Mouse (Mus musculus): ENCODE results near the gene Ksr1. TPM values are rescaled to one million over a fixed set of nuclear protein-coding genes. Genes with fewer than 3 reads are reported as not detected.

The Ksr1 gene
- polyA plus RNA-seq, 1 experiment from 2014 or later, result 3.8 TPM

DNA sequence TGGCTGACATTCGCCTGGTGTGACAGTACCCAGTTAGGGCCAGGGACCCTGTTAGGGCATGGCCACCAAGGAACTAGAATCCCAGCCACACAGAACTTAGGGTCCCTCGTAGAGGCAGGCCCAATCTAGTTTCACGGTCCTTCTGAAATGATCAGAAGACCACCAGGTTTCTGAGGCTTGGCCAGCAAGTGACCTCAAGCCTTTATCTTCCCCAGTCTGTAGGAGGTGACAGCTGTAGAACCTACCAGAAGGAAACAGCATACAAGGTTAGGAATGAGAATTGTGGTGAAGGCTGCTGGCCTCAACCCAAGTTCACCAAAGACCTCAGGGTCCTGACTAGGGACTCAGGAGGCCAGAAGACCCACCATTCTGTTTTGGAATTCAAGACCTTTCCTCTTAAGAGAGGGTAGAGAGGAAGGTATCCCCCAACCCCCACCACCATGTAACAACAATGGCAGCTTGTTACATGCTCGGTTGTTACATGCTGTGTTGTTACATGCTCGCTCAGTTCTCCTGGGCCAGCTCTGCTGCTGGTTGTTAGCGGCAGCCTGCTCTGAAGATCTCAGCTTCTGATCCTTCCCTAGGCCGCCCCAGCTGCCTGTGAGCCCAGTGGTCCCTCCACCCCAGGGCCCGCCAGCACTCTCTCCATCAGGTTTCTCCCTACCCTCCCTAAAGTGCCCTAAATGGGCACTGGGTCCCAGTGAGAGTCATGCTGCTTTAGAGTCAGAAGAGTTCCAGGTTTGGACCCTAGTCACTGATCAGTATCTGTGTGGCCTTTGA, 169.3 kb downstream of the Ksr1 start:
- Histone ChIP-seq H3K4me1 (ENCODE audit: insufficient read depth, low read length) (0 out of 2 replicates have a peak, but pooled peaks cover 8% of the 10 kb centered on the region), H3K4me3 (ENCODE audit: low read length) (no peak overlapping the region), H3K4me2 (replicated peaks; ENCODE audit: low read depth, low read length) (no peak overlapping the region), H3K27me3 (ENCODE audit: insufficient read depth, low read length) (no peaks in the 10 kb centered on the region), H3K27ac (ENCODE audit: low read length) (no peak overlapping the region), H3K36me3 (ENCODE audit: insufficient read depth, low read length) (no peaks in the 10 kb centered on the region), H3K9me3 (ENCODE audit: low read length) (no peaks in the 10 kb centered on the region), H3K9ac (replicated peaks; ENCODE audit: low read length) (no peak overlapping the region)
- ATAC-seq (ENCODE audit: low FRiP score, low TSS enrichment), result no peak
- 83% methylated on average over 8 of the region's 8 CpGs for WGBS

DNA sequence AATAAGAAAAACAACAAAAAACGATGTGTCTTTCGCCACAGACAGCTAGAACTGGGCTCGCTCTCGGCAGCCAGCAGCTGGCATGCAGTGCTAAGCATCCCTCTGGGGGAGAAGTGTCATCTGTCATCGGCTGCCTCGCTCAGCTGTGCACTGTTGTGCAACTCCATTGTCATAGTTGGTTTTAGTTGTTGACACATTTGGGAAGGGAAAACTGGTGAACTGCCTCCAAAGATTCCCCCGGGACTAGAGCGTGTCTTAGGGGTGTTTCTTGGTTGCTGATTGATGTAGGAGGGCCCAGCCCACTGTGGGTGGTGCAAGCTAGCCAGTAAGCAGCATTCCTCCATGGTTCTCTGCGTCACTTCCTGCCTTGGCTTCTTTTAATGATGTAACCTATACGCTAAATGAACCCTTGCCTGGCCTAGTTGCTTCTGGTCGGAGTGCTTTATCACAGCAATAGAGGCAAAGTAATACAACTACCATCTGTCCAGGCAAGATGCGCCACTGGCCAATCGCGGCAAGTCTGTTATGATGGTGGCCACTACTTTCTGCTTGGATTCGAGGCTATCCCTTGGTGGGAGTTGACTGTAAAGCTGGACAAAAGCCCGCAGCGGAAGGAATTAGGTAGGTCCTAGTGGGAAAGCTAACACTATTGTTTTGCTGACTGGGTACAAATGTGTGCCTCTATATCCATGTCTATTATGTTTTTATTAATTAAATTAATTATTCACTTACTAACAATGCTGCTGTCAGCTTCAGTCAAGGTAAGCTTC, 172.6 kb downstream of the Ksr1 start:
- no peaks in the 10 kb centered on the region for H3K27me3 ChIP-seq (ENCODE audit: insufficient read depth, low read length)
- ATAC-seq (ENCODE audit: low FRiP score, low TSS enrichment), result no peak
- H3K9me3 ChIP-seq (ENCODE audit: low read length), result no peaks in the 10 kb centered on the region
- H3K4me1 ChIP-seq (ENCODE audit: insufficient read depth, low read length), result 0 out of 2 replicates have a peak, but pooled peaks cover 8% of the 10 kb centered on the region
- no peak overlapping the region for H3K4me3 ChIP-seq (ENCODE audit: low read length)
- WGBS, result 63% methylated on average over 17 of the region's 17 CpGs
- no peak overlapping the region for H3K4me2 ChIP-seq (replicated peaks; ENCODE audit: low read depth, low read length)
- no peaks in the 10 kb centered on the region for H3K36me3 ChIP-seq (ENCODE audit: insufficient read depth, low read length)
- no peak overlapping the region for H3K9ac ChIP-seq (replicated peaks; ENCODE audit: low read length)
- H3K27ac ChIP-seq (ENCODE audit: low read length), result no peak overlapping the region

DNA sequence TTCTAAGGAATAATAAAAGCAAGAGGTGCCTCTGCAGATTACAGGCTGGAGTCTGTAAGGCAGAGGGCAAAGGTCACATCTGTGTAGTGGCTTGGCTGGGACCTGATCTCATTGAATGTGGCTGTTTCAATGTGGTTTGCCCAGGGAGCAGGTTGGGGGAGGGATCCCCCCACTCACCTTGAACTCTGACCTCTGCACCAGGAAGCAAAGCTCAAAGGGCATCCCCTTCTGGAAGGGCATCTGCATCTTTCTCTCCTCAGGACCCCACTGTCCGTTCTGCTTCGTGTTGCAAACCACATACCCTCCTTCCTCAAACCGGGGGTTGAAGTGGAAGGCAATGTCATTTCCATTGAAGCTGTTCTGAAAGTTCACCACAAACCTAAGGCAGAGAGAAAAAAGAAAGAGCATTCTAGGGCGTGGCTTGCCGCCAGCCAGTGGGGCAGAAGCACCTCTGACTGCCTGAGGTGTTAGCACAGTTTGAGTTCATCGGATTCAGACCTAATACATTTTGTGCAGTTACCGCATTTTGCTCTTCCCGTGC, 173.3 kb downstream of the Ksr1 start:
- no peak overlapping the region for H3K27ac ChIP-seq (ENCODE audit: low read length)
- ATAC-seq (ENCODE audit: low FRiP score, low TSS enrichment), result no peak
- no peak overlapping the region for H3K4me3 ChIP-seq (ENCODE audit: low read length)
- H3K9me3 ChIP-seq (ENCODE audit: low read length), result no peaks in the 10 kb centered on the region
- no peak overlapping the region for H3K4me2 ChIP-seq (replicated peaks; ENCODE audit: low read depth, low read length)
- H3K36me3 ChIP-seq (ENCODE audit: insufficient read depth, low read length), result no peaks in the 10 kb centered on the region
- H3K4me1 ChIP-seq (ENCODE audit: insufficient read depth, low read length), result 0 out of 2 replicates have a peak, but pooled peaks cover 8% of the 10 kb centered on the region
- 59% methylated on average over 8 of the region's 8 CpGs for WGBS
- no peaks in the 10 kb centered on the region for H3K27me3 ChIP-seq (ENCODE audit: insufficient read depth, low read length)
- no peak overlapping the region for H3K9ac ChIP-seq (replicated peaks; ENCODE audit: low read length)

DNA sequence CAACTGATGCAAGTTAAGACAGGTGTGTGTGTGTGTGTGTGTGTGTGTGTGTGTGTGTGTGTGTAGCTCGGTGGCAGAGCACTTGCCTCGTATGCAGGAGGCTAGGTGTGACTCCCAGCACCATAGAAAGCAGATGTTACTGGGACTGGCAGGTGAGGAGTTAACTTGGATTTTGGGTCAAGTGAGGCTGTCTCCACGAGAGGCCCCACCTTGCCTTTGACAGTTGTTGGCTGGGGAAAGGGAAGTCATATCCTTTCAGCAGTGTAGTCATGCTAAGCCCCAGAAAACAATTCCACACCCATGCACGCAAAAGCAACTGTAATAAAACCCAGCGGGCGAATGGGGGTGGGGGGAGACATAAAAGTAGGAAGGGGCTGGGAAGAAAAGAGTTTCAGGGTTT, 173.9 kb downstream of the Ksr1 start:
- no peak overlapping the region for H3K27ac ChIP-seq (ENCODE audit: low read length)
- H3K27me3 ChIP-seq (ENCODE audit: insufficient read depth, low read length), result no peaks in the 10 kb centered on the region
- H3K4me1 ChIP-seq (ENCODE audit: insufficient read depth, low read length), result 0 out of 2 replicates have a peak, but pooled peaks cover 8% of the 10 kb centered on the region
- no peak for ATAC-seq (ENCODE audit: low FRiP score, low TSS enrichment)
- H3K4me3 ChIP-seq (ENCODE audit: low read length), result no peak overlapping the region
- H3K4me2 ChIP-seq (replicated peaks; ENCODE audit: low read depth, low read length), result no peak overlapping the region
- H3K9me3 ChIP-seq (ENCODE audit: low read length), result no peaks in the 10 kb centered on the region
- 30% methylated on average over 6 of the region's 6 CpGs for WGBS
- no peaks in the 10 kb centered on the region for H3K36me3 ChIP-seq (ENCODE audit: insufficient read depth, low read length)
- H3K9ac ChIP-seq (replicated peaks; ENCODE audit: low read length), result no peak overlapping the region

DNA sequence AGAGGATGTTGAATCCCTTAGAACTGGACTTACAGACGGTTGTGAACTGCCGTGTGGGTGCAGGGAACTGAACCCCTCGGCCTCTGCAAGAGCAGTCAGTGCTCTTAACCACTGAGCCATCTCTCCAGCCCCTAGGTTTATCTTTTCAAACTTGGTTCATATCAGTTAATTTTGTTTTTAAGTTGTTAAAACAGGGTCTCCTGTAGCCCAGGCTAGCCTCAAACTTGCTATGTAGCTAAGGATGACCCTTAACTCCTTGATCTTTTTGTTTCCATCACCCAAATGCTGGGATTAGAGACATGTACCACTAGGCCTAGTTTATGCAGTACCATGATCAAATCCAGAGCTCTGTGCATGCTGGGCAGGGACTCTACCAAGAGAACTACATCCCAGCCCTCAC, 174.5 kb downstream of the Ksr1 start:
- WGBS, result 94% methylated on average over 3 of the region's 3 CpGs
- Histone ChIP-seq H3K27me3 (ENCODE audit: insufficient read depth, low read length) (no peaks in the 10 kb centered on the region), H3K27ac (ENCODE audit: low read length) (no peak overlapping the region), H3K9ac (replicated peaks; ENCODE audit: low read length) (no peak overlapping the region), H3K36me3 (ENCODE audit: insufficient read depth, low read length) (no peaks in the 10 kb centered on the region), H3K4me2 (replicated peaks; ENCODE audit: low read depth, low read length) (no peak overlapping the region), H3K4me1 (ENCODE audit: insufficient read depth, low read length) (0 out of 2 replicates have a peak, but pooled peaks cover 8% of the 10 kb centered on the region), H3K9me3 (ENCODE audit: low read length) (no peaks in the 10 kb centered on the region), H3K4me3 (ENCODE audit: low read length) (no peak overlapping the region)
- ATAC-seq (ENCODE audit: low FRiP score, low TSS enrichment), result no peak

DNA sequence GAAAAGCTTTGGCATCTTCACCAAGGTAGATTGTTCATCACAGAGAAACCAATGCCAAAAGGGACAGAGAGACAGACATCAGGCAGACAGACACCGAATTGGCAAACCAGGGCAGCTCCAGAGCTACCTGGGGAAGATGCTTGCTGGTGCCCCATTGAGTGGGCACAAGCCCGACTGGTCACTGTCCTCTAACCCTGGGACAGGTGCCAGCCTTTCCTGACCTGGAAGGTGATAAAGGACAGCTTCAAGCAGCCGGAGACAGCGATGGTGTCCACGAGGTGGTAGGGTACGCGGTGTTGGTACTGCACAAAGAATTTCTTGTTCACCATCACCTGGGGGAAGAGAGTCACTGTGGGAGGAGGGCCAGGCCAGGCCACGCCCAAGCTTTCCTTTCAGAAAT, 175.1 kb downstream of the Ksr1 start:
- H3K27ac ChIP-seq (ENCODE audit: low read length), result no peak overlapping the region
- H3K9ac ChIP-seq (replicated peaks; ENCODE audit: low read length), result no peak overlapping the region
- no peaks in the 10 kb centered on the region for H3K9me3 ChIP-seq (ENCODE audit: low read length)
- ATAC-seq (ENCODE audit: low FRiP score, low TSS enrichment), result no peak
- 88% methylated on average over 8 of the region's 8 CpGs for WGBS
- 0 out of 2 replicates have a peak, but pooled peaks cover 8% of the 10 kb centered on the region for H3K4me1 ChIP-seq (ENCODE audit: insufficient read depth, low read length)
- no peak overlapping the region for H3K4me2 ChIP-seq (replicated peaks; ENCODE audit: low read depth, low read length)
- no peaks in the 10 kb centered on the region for H3K36me3 ChIP-seq (ENCODE audit: insufficient read depth, low read length)
- no peak overlapping the region for H3K4me3 ChIP-seq (ENCODE audit: low read length)
- no peaks in the 10 kb centered on the region for H3K27me3 ChIP-seq (ENCODE audit: insufficient read depth, low read length)

DNA sequence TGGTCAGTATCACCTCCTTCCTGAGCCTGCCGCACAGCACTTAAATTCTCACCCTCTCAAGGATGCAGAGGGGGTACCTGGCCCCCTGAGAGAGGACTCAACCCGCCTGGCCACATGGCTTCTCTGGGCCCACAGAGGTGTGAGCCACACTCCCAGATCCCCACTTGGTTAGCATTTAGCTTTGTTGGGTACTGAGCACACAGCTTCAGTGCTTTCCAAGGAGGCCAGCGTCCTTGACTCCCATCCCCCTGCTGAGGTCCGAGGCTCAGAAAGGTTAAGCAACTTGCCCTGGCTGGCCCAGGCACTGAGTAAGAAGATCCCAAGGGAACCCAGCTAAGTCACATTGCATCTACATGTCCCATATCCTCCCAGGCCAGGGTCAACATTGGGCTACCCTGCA, 178.1 kb downstream of the Ksr1 start:
- Histone ChIP-seq H3K36me3 (ENCODE audit: insufficient read depth, low read length) (no peaks in the 10 kb centered on the region), H3K4me2 (replicated peaks; ENCODE audit: low read depth, low read length) (no peak overlapping the region), H3K27ac (ENCODE audit: low read length) (no peak overlapping the region), H3K4me1 (ENCODE audit: insufficient read depth, low read length) (0 out of 2 replicates have a peak, but pooled peaks cover 4% of the 10 kb centered on the region), H3K9me3 (ENCODE audit: low read length) (no peaks in the 10 kb centered on the region), H3K4me3 (ENCODE audit: low read length) (no peak overlapping the region), H3K27me3 (ENCODE audit: insufficient read depth, low read length) (no peaks in the 10 kb centered on the region), H3K9ac (replicated peaks; ENCODE audit: low read length) (no peak overlapping the region)
- ATAC-seq (ENCODE audit: low FRiP score, low TSS enrichment), result no peak
- WGBS, result 74% methylated on average over 4 of the region's 4 CpGs

DNA sequence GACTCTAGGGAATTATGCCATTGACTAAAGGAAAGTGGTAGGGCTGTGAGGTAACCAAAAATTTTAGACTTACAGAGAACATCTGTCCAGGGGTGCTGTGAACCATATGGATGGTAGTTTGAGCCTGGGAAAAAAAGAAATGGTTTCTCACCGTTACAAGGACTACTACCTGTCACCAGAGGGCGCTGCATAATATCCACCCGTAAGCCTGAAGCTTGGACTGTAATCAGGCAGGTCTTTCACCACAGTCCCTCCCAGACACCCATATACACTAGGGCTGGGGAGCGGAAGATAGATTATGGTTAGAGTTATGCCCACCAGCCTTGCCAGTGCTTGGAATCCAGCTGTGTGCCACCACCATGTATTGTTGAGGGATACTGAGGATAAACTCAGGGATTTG, 178.8 kb downstream of the Ksr1 start:
- no peak overlapping the region for H3K27ac ChIP-seq (ENCODE audit: low read length)
- no peak overlapping the region for H3K9ac ChIP-seq (replicated peaks; ENCODE audit: low read length)
- no peak for ATAC-seq (ENCODE audit: low FRiP score, low TSS enrichment)
- no peak overlapping the region for H3K4me2 ChIP-seq (replicated peaks; ENCODE audit: low read depth, low read length)
- H3K4me3 ChIP-seq (ENCODE audit: low read length), result no peak overlapping the region
- no peaks in the 10 kb centered on the region for H3K9me3 ChIP-seq (ENCODE audit: low read length)
- 23% methylated on average over 4 of the region's 4 CpGs for WGBS
- no peaks in the 10 kb centered on the region for H3K36me3 ChIP-seq (ENCODE audit: insufficient read depth, low read length)
- H3K4me1 ChIP-seq (ENCODE audit: insufficient read depth, low read length), result no peaks in the 10 kb centered on the region
- no peaks in the 10 kb centered on the region for H3K27me3 ChIP-seq (ENCODE audit: insufficient read depth, low read length)
